Comparison of ENCODE assay signal across 9 mouse cellular contexts in the genomic region with DNA sequence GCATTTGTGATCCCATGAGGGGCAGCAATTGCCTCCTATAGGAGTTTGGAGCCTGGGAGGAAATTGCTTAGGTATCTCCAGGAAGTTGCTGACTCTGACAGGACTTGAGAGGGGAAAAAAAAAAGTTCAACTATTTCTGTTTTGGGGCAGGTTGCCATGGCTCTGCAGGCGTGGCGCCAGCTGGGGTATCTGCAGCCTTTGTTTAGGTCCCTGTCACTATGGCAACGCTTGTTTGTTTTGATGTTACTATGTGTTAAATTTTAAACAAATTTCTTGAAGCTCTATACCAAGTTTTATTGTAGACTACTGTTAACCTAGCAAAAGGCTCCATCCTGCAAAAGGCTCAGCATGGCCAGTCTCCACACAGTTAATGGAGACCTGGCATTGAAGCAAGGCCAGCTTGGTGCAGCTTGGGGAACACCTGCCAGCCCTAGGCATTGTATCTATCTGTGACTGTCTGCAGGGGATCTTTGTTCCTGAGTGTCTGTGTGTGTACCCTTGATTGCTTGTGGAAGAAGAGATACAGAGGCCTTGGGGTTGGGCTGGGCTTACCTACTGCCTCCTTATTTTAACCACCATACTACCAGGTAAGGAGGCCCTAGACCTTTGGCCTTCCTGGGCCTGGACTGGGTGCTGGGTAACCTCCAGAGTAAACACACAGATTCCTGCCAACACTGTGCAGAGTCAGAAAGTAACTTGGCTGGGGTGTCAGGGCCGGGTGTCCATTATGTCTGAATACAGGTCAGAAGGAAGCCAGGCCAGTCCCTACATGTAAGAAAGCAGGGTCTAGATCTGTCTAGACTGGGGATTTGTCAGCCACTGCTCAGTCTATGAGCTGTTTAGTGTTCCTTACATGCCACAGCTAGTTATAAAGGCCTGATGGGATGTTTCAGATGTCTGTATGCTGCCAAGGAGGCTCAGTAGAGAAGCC. TPM values are rescaled to one million over a fixed set of nuclear protein-coding genes. Genes with fewer than 3 reads are reported as not detected.
DNase-seq lines count a peak whose midpoint lies in the region; ATAC-seq and TF ChIP-seq lines count a peak whose summit lies in the region.
"Had no signal": no experiment of that assay in that cellular context is flagged by ENCODE, and none has a peak within 500 bp of the region (broad histone marks: within the 10 kb centered on the region; RNA-seq: fewer than 3 reads in every experiment).

No protein-coding gene starts in this region.

- H3K27ac ChIP-seq in left cerebral cortex, adult 2 months: peak overlapping the region; percentile 17; the same call in 1 of the 2 replicates
- H3K27ac ChIP-seq in forebrain, embryonic 15.5 days (replicated peaks): no peak overlapping the region
- no peak overlapping the region for H3K27ac ChIP-seq in intestine, embryonic 15.5 days
- H3K27ac ChIP-seq: lung, embryonic 15.5 days had no signal

- H3K4me3 ChIP-seq in left cerebral cortex, adult 2 months: no peak overlapping the region
- no peak overlapping the region for H3K4me3 ChIP-seq in forebrain, embryonic 15.5 days
- H3K4me3 ChIP-seq in intestine, embryonic 15.5 days (replicated peaks): no peak overlapping the region
- H3K4me3 ChIP-seq: lung, embryonic 15.5 days had no signal

- intact Hi-C loops in left cerebral cortex, adult 2 months (cut with DNase I): loop anchor here (1.0 kb wide), 1 partner anchor 55 kb away; no protein-coding TSS in a partner anchor
- intact Hi-C loops in left cerebral cortex, postnatal 36 days (cut with DNase I): loop anchor here (2.0 kb wide), 1 partner anchor 55 kb away; no protein-coding TSS in a partner anchor

- in situ Hi-C loops in Patski (cut with MboI; ENCODE audit: low pct_unique_long_range_greater_than_20kb): no loop called here

- DNase-seq in left cerebral cortex, adult 2 months (ENCODE audit: extremely low spot score in 1 of 2, low spot score in 2 of 2): no peak
- DNase-seq in left cerebral cortex, postnatal 36 days (ENCODE audit: low spot score in 2 of 2): no peak
- DNase-seq in Patski (ENCODE audit: low read depth, low spot score): peak; percentile 6
- DNase-seq in embryo, embryonic 9.5 days (ENCODE audit: extremely low spot score): no peak
- DNase-seq in layer of hippocampus, adult 11-12 months (ENCODE audit: low spot score): no peak

- CTCF ChIA-PET in Patski (lab: Charles Lee): interaction anchor here (0.9 to 2.0 kb wide), 2 partner anchors 13 to 55 kb away, joined by 3 to 9 read pairs; no protein-coding TSS in a partner anchor

- no peak overlapping the region for H3K4me2 ChIP-seq in forebrain, embryonic 15.5 days (replicated peaks)
- H3K4me2 ChIP-seq in intestine, embryonic 15.5 days (replicated peaks): no peak overlapping the region
- H3K4me2 ChIP-seq: lung, embryonic 15.5 days had no signal

- H3K9ac ChIP-seq in forebrain, embryonic 15.5 days (replicated peaks): no peak overlapping the region
- H3K9ac ChIP-seq in intestine, embryonic 15.5 days: no peak overlapping the region
- H3K9ac ChIP-seq: lung, embryonic 15.5 days had no signal

- H3K36me3 ChIP-seq in forebrain, embryonic 15.5 days: no peaks in the 10 kb centered on the region
- H3K36me3 ChIP-seq in intestine, embryonic 15.5 days: no peaks in the 10 kb centered on the region
- H3K36me3 ChIP-seq: lung, embryonic 15.5 days had no signal

- H3K27me3 ChIP-seq in Patski: no peaks in the 10 kb centered on the region
- H3K27me3 ChIP-seq in forebrain, embryonic 15.5 days: no peaks in the 10 kb centered on the region
- H3K27me3 ChIP-seq in intestine, embryonic 15.5 days (replicated peaks): no peaks in the 10 kb centered on the region
- H3K27me3 ChIP-seq: lung, embryonic 15.5 days had no signal

- peaks cover 10% of the 10 kb centered on the region; the same call in 1 of the 2 replicates for H3K4me1 ChIP-seq in forebrain, embryonic 15.5 days
- peaks cover 3% of the 10 kb centered on the region; the same call in 1 of the 2 replicates for H3K4me1 ChIP-seq in intestine, embryonic 15.5 days (replicated peaks)
- H3K4me1 ChIP-seq: lung, embryonic 15.5 days had no signal

- no peak for ATAC-seq in Patski
- peak; percentile 51 for ATAC-seq in forebrain, embryonic 15.5 days (replicated peaks)
- peak; percentile 44 for ATAC-seq in intestine, embryonic 15.5 days
- ATAC-seq in megakaryocyte progenitor cell, adult 5-6 weeks (replicated peaks; ENCODE audit: poor library complexity): 0 out of 2 replicates have a peak, but pooled peaks have one; percentile 15

- TF ChIP-seq CTCF in left cerebral cortex, adult 2 months (IDR thresholded peaks at IDR 0.05): no peak
- no peak for TF ChIP-seq CTCF in Patski (IDR thresholded peaks at IDR 0.05)

- no peaks in the 10 kb centered on the region for H3K9me3 ChIP-seq in forebrain, embryonic 15.5 days
- H3K9me3 ChIP-seq in intestine, embryonic 15.5 days: no peaks in the 10 kb centered on the region
- H3K9me3 ChIP-seq: lung, embryonic 15.5 days had no signal

- POLR2A ChIA-PET in Patski (lab: Charles Lee): no interaction called here

- WGBS in forebrain, embryonic 15.5 days: 59% methylated on average over 4 of the region's 4 CpGs
- 56% methylated on average over 4 of the region's 4 CpGs for WGBS in intestine, embryonic 15.5 days

RNA-seq across cellular contexts. Expression of gene Tppp, which starts 16.2 kb away (rescaled TPM):
- total RNA-seq in left cerebral cortex, adult 2 months (2021): 100 to 1,000 TPM; 325 to 339 TPM
- total RNA-seq in left cerebral cortex, postnatal 36 days (2021): 100 to 1,000 TPM; 340 to 404 TPM
- 0.08 TPM for polyA plus RNA-seq in Patski (2021)
- 7.1 and 7.5 TPM in 2 replicates for polyA plus RNA-seq in forebrain, embryonic 15.5 days (2015; fragmentation: Nextera tagmentation; extraction: Ambion mirVana)
- polyA plus RNA-seq in intestine, embryonic 15.5 days (2015; fragmentation: Nextera tagmentation; extraction: Ambion mirVana): 2.1 and 2.3 TPM in 2 replicates
- 0.17 TPM in 1 of 2 replicates, not detected in the other for total RNA-seq in megakaryocyte progenitor cell, adult 5-6 weeks (2015)
- total RNA-seq in megakaryocyte progenitor cell, adult 5-6 weeks (2017): 0.04 and 0.17 TPM in 2 replicates

RNA-seq across cellular contexts. Expression of gene Cep72, which starts 36.7 kb away (rescaled TPM):
- total RNA-seq in left cerebral cortex, adult 2 months (2021): 1 to 10 TPM in 1 of 2 experiments, under 1 TPM in 1; 0.63 to 1.2 TPM
- total RNA-seq in left cerebral cortex, postnatal 36 days (2021): 1 to 10 TPM; 1.6 to 2.2 TPM
- 16.2 TPM for polyA plus RNA-seq in Patski (2021)
- 11.3 and 13.1 TPM in 2 replicates for polyA plus RNA-seq in forebrain, embryonic 15.5 days (2015; fragmentation: Nextera tagmentation; extraction: Ambion mirVana)
- polyA plus RNA-seq in intestine, embryonic 15.5 days (2015; fragmentation: Nextera tagmentation; extraction: Ambion mirVana): 14.1 and 15.2 TPM in 2 replicates
- 9.9 and 13.8 TPM in 2 replicates for total RNA-seq in megakaryocyte progenitor cell, adult 5-6 weeks (2015)
- 11.0 and 12.6 TPM in 2 replicates for total RNA-seq in megakaryocyte progenitor cell, adult 5-6 weeks (2017)

Comparison
In these comparisons a context has a peak if more than half of its experiments do, and no peak if none do; other contexts are left out.
1. RNA of gene Tppp, which starts 16.2 kb away (total RNA-seq): 340 to 404 TPM in left cerebral cortex, postnatal 36 days and 325 to 339 TPM in left cerebral cortex, adult 2 months; 0.04 to 0.17 TPM in megakaryocyte progenitor cell, adult 5-6 weeks; every median in the first group is over 100 times any median in the second.